Mouse (Mus musculus) heart, postnatal 4 days (tissue): ENCODE data around the gene Ntf5. TPM values are rescaled to one million over a fixed set of nuclear protein-coding genes. Genes with fewer than 3 reads are reported as not detected.

Experiments
- DNase-seq: peaks from one replicate; pipeline ENCODE4 v3.0.0; 2021
- total RNA-seq, 2 experiments: library from RNA; stranded (reverse); gene quantifications; 2 replicates each; pipeline ENCODE4 v1.2.3; 2021

The Ntf5 gene
- total RNA-seq, 2 experiments from 2014 or later, result 0.17 to 0.43 TPM

GRCm38 (mm10) chr7:45435038-45435437 lies 21.5 kb downstream of the Ntf5 start:
- DNase-seq, result no peak

GRCm38 (mm10) chr7:45436444-45436843 lies 22.9 kb downstream of the Ntf5 start:
- no peak for DNase-seq

GRCm38 (mm10) chr7:45437046-45437445 lies 23.6 kb downstream of the Ntf5 start:
- DNase-seq, result no peak

GRCm38 (mm10) chr7:45437521-45438276 lies 24.2 kb downstream of the Ntf5 start, which contains the start of gene Ruvbl2:
Gene Ruvbl2 (minus strand): TSS chr7:45438096.
- peak; percentile 36 for DNase-seq

- no peak for DNase-seq
Observed at GRCm38 (mm10) chr7:45443526-45444420, 30.3 kb downstream of the Ntf5 start.

- no peak for DNase-seq
Observed at GRCm38 (mm10) chr7:45446589-45446988, 33.1 kb downstream of the Ntf5 start.

GRCm38 (mm10) chr7:45447325-45447990 lies 34.0 kb downstream of the Ntf5 start:
- DNase-seq, result peak; percentile 52

- DNase-seq, result no peak
Observed at GRCm38 (mm10) chr7:45449974-45450373, 36.5 kb downstream of the Ntf5 start.

GRCm38 (mm10) chr7:45451344-45451982 lies 38.0 kb downstream of the Ntf5 start:
- peak; percentile 90 for DNase-seq

GRCm38 (mm10) chr7:45454971-45455370 lies 41.5 kb downstream of the Ntf5 start:
- DNase-seq, result no peak

- DNase-seq, result no peak
Observed at GRCm38 (mm10) chr7:45455932-45456696, 42.6 kb downstream of the Ntf5 start.

- DNase-seq, result no peak
Observed at GRCm38 (mm10) chr7:45456721-45457203, 43.3 kb downstream of the Ntf5 start.

- DNase-seq, result no peak
Observed at GRCm38 (mm10) chr7:45457204-45458060, 43.9 kb downstream of the Ntf5 start.

- DNase-seq, result peak; percentile 90
Observed at GRCm38 (mm10) chr7:45458748-45459563, 45.5 kb downstream of the Ntf5 start.

GRCm38 (mm10) chr7:45459564-45460140 lies 46.2 kb downstream of the Ntf5 start, which contains the start of gene Ftl1:
Gene Ftl1 (minus strand): TSS chr7:45459884.
- DNase-seq, result peak; percentile 97

- DNase-seq, result no peak
Observed at GRCm38 (mm10) chr7:45460377-45460776, 46.9 kb downstream of the Ntf5 start.

- peak; percentile 75 for DNase-seq
Observed at GRCm38 (mm10) chr7:45460860-45461314, 47.4 kb downstream of the Ntf5 start.

- no peak for DNase-seq
Observed at GRCm38 (mm10) chr7:45461326-45461725, 47.8 kb downstream of the Ntf5 start.

GRCm38 (mm10) chr7:45461781-45462180 lies 48.3 kb downstream of the Ntf5 start:
- no peak for DNase-seq
